Comparison of ENCODE assay signal across 10 mouse cellular contexts in the genomic region with DNA sequence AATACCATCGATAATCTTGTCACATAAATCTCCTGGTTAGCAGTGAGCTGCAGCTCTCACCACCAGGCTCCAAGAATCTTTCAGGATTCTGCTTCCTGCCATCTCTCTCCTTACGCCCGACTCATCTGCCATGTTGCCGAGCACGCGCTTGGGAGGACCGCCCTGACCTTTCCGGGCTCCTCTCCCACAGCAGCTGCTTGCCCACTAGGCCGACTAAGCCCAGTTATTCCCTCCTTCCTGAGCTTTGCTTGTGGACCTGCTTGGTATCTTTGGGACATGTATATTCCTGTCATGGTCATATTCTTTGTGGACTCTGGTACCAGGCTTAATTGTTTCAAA.
DNase-seq lines count a peak whose midpoint lies in the region; ATAC-seq and TF ChIP-seq lines count a peak whose summit lies in the region.
"Had no signal": no experiment of that assay in that cellular context is flagged by ENCODE, and none has a peak within 500 bp of the region (broad histone marks: within the 10 kb centered on the region; RNA-seq: fewer than 3 reads in every experiment).

No protein-coding gene starts in this region.

- TF ChIP-seq CTCF in hindbrain, postnatal 0 days (IDR thresholded peaks at IDR 0.05; ENCODE audit: low read depth), result no peak
- no peak for TF ChIP-seq CTCF in testis, adult 2 months (IDR thresholded peaks at IDR 0.05; ENCODE audit: control insufficient read depth, insufficient read depth, insufficient replicate concordance, low read depth, low read length)
- no peak for TF ChIP-seq CTCF in stomach, postnatal 0 days (IDR thresholded peaks at IDR 0.05; ENCODE audit: low read depth)

- H3K9me3 ChIP-seq in hindbrain, postnatal 0 days (ENCODE audit: low read length), result no peaks in the 10 kb centered on the region
- H3K9me3 ChIP-seq in hindbrain, embryonic 14.5 days (ENCODE audit: control insufficient read depth, low read length), result no peaks in the 10 kb centered on the region
- H3K9me3 ChIP-seq in stomach, postnatal 0 days (ENCODE audit: control insufficient read depth, low read length), result no peaks in the 10 kb centered on the region
- H3K9me3 ChIP-seq: limb, embryonic 12.5 days; megakaryocyte, embryonic 14.5 days had no signal

- WGBS in hindbrain, postnatal 0 days, result 43% methylated on average over 9 of the region's 9 CpGs
- WGBS in hindbrain, embryonic 14.5 days, result 61% methylated on average over 9 of the region's 9 CpGs
- 49% methylated on average over 9 of the region's 9 CpGs for WGBS in stomach, postnatal 0 days

- no peaks in the 10 kb centered on the region for H3K27me3 ChIP-seq in hindbrain, postnatal 0 days (ENCODE audit: insufficient read depth, low read length)
- H3K27me3 ChIP-seq in hindbrain, embryonic 14.5 days (ENCODE audit: control insufficient read depth, insufficient read depth, low read length), result no peaks in the 10 kb centered on the region
- H3K27me3 ChIP-seq in testis, adult 2 months (ENCODE audit: control insufficient read depth, insufficient read depth, low read length), result no peaks in the 10 kb centered on the region
- H3K27me3 ChIP-seq in stomach, postnatal 0 days (ENCODE audit: control insufficient read depth, insufficient read depth, low read length), result no peaks in the 10 kb centered on the region
- H3K27me3 ChIP-seq: limb, embryonic 12.5 days had no signal

- H3K4me2 ChIP-seq in hindbrain, postnatal 0 days (ENCODE audit: low read depth, low read length), result peak overlapping the region; percentile 17; the same call in 1 of the 2 replicates
- no peak overlapping the region for H3K4me2 ChIP-seq in hindbrain, embryonic 14.5 days (replicated peaks)
- peak overlapping the region; percentile 34; the same call in 1 of the 2 replicates for H3K4me2 ChIP-seq in stomach, postnatal 0 days (replicated peaks; ENCODE audit: low read depth)

- TF ChIP-seq EP300 in stomach, postnatal 0 days (optimal IDR thresholded peaks at IDR 0.05), result no peak

- H3K9ac ChIP-seq in hindbrain, postnatal 0 days (replicated peaks; ENCODE audit: low read length), result no peak overlapping the region
- H3K9ac ChIP-seq in hindbrain, embryonic 14.5 days, result no peak overlapping the region
- no peak overlapping the region for H3K9ac ChIP-seq in stomach, postnatal 0 days (ENCODE audit: low read length)

- H3K4me3 ChIP-seq in hindbrain, postnatal 0 days (ENCODE audit: low read length), result no peak overlapping the region
- no peak overlapping the region for H3K4me3 ChIP-seq in hindbrain, embryonic 14.5 days (replicated peaks; ENCODE audit: low read length)
- H3K4me3 ChIP-seq in testis, adult 2 months (ENCODE audit: control insufficient read depth, low read depth, low read length), result no peak overlapping the region
- no peak overlapping the region for H3K4me3 ChIP-seq in stomach, postnatal 0 days (ENCODE audit: low read depth, low read length)
- H3K4me3 ChIP-seq: limb, embryonic 12.5 days; megakaryocyte, embryonic 14.5 days had no signal

- H3K36me3 ChIP-seq in hindbrain, postnatal 0 days (ENCODE audit: insufficient read depth, low read length), result no peaks in the 10 kb centered on the region
- H3K36me3 ChIP-seq in hindbrain, embryonic 14.5 days (replicated peaks; ENCODE audit: control insufficient read depth, insufficient read depth), result no peaks in the 10 kb centered on the region
- no peaks in the 10 kb centered on the region for H3K36me3 ChIP-seq in testis, adult 2 months (ENCODE audit: control insufficient read depth, insufficient read depth, low read length)
- H3K36me3 ChIP-seq in stomach, postnatal 0 days (ENCODE audit: control insufficient read depth, insufficient read depth, low read length), result no peaks in the 10 kb centered on the region
- H3K36me3 ChIP-seq: limb, embryonic 12.5 days had no signal

- no peak for TF ChIP-seq POLR2A in testis, adult 2 months (IDR thresholded peaks at IDR 0.05; ENCODE audit: control insufficient read depth, low read depth, low read length)

- H3K4me1 ChIP-seq in hindbrain, postnatal 0 days (ENCODE audit: insufficient read depth, low read length), result peaks cover 44% of the 10 kb centered on the region
- H3K4me1 ChIP-seq in hindbrain, embryonic 14.5 days (replicated peaks; ENCODE audit: control insufficient read depth, insufficient read depth, low read length), result peaks cover 48% of the 10 kb centered on the region
- H3K4me1 ChIP-seq in testis, adult 2 months (ENCODE audit: control insufficient read depth, insufficient read depth, low read length), result peaks cover 8% of the 10 kb centered on the region
- H3K4me1 ChIP-seq in stomach, postnatal 0 days (replicated peaks; ENCODE audit: control insufficient read depth, insufficient read depth), result peaks cover 7% of the 10 kb centered on the region; the same call in 1 of the 2 replicates

- DNase-seq in adrenal gland, postnatal 25 days, result peak; percentile 26
- no peak for DNase-seq in adrenal gland, adult 8-10 months
- DNase-seq in hindbrain, postnatal 0 days (ENCODE audit: low spot score), result peak; percentile 65
- DNase-seq in hindbrain, embryonic 14.5 days (ENCODE audit: low spot score), result no peak
- no peak for DNase-seq in testis, postnatal 10 days (ENCODE audit: low spot score)
- DNase-seq in stomach, postnatal 0 days (ENCODE audit: low spot score), result no peak
- DNase-seq in right cerebral cortex, postnatal 10 days (ENCODE audit: low spot score in 2 of 2), result no peak

- peak; percentile 36 for ATAC-seq in hindbrain, postnatal 0 days
- no peak for ATAC-seq in hindbrain, embryonic 14.5 days (ENCODE audit: low FRiP score)
- ATAC-seq in stomach, postnatal 0 days (ENCODE audit: low FRiP score, low TSS enrichment), result no peak

- H3K27ac ChIP-seq in hindbrain, postnatal 0 days, result peak overlapping the region; percentile 51; the same call in 1 of the 2 replicates
- H3K27ac ChIP-seq in hindbrain, embryonic 14.5 days, result no peak overlapping the region
- H3K27ac ChIP-seq in testis, adult 2 months (ENCODE audit: control insufficient read depth, insufficient read depth, low read depth, low read length), result peak overlapping the region; percentile 73
- no peak overlapping the region for H3K27ac ChIP-seq in stomach, postnatal 0 days (replicated peaks)

Comparison
In these comparisons a context has a peak if more than half of its experiments do, and no peak if none do; other contexts are left out.
1. DNase-seq: peak in adrenal gland, postnatal 25 days (single experiment) and hindbrain, postnatal 0 days (single experiment); none in adrenal gland, adult 8-10 months (single experiment), hindbrain, embryonic 14.5 days (single experiment), testis, postnatal 10 days (single experiment), stomach, postnatal 0 days (single experiment) and right cerebral cortex, postnatal 10 days (0 of 2).
2. H3K27ac ChIP-seq: peak in hindbrain, postnatal 0 days (single experiment) and testis, adult 2 months (single experiment); none in hindbrain, embryonic 14.5 days (single experiment) and stomach, postnatal 0 days (single experiment).